ENCODE assay signal across 34 mouse cellular contexts in the genomic region with DNA sequence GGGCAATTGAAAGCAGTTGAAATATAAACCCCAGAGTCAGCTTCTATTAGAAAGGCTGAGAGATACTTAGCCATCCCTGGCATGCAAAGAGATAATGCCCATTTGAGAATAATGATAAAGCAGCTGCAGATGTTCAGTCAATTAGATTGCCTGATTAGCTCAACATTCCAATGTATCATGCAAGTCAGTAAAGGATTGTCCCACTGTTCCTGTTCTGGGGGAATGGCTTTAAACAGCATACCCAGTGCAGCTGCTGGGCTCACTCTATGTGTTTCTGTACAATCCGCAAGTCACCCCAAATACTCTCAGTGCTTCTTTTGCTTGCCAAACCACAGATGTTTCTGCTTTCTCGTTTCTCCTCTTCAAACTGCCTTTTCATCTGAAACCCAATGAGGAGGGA. TPM values are rescaled to one million over a fixed set of nuclear protein-coding genes. Genes with fewer than 3 reads are reported as not detected.
DNase-seq lines count a peak whose midpoint lies in the region; ATAC-seq and TF ChIP-seq lines count a peak whose summit lies in the region.
"Had no signal": no experiment of that assay in that cellular context is flagged by ENCODE, and none has a peak within 500 bp of the region (broad histone marks: within the 10 kb centered on the region; RNA-seq: fewer than 3 reads in every experiment).

No protein-coding gene starts in this region.

- H3K4me2 ChIP-seq in forebrain, postnatal 0 days (ENCODE audit: low read depth) = no peak overlapping the region
- H3K4me2 ChIP-seq in forebrain, embryonic 15.5 days (replicated peaks) = no peak overlapping the region
- no peak overlapping the region for H3K4me2 ChIP-seq in midbrain, postnatal 0 days (ENCODE audit: low read depth, low read length, poor library complexity, severe bottlenecking)
- H3K4me2 ChIP-seq: embryonic facial prominence, embryonic 12.5 days; heart, embryonic 12.5 days; intestine, embryonic 15.5 days; liver, embryonic 12.5 days; midbrain, embryonic 13.5 days had no signal

- H3K4me1 ChIP-seq in forebrain, postnatal 0 days (ENCODE audit: insufficient read depth) = no peaks in the 10 kb centered on the region
- H3K4me1 ChIP-seq in forebrain, embryonic 15.5 days = no peaks in the 10 kb centered on the region
- no peaks in the 10 kb centered on the region for H3K4me1 ChIP-seq in midbrain, postnatal 0 days (ENCODE audit: insufficient read depth, low read length)
- H3K4me1 ChIP-seq in midbrain, embryonic 10.5 days = 0 out of 2 replicates have a peak, but pooled peaks cover 4% of the 10 kb centered on the region
- H3K4me1 ChIP-seq: embryonic facial prominence, embryonic 12.5 days; heart, embryonic 12.5 days; intestine, embryonic 15.5 days; liver, embryonic 12.5 days; megakaryocyte, embryonic 14.5 days; midbrain, embryonic 13.5 days had no signal

- H3K27me3 ChIP-seq in forebrain, postnatal 0 days (ENCODE audit: insufficient read depth, low read length) = no peaks in the 10 kb centered on the region
- no peaks in the 10 kb centered on the region for H3K27me3 ChIP-seq in forebrain, embryonic 15.5 days
- no peaks in the 10 kb centered on the region for H3K27me3 ChIP-seq in midbrain, postnatal 0 days (ENCODE audit: insufficient read depth, low read length)
- H3K27me3 ChIP-seq in midbrain, embryonic 10.5 days (ENCODE audit: low read depth, poor library complexity, severe bottlenecking) = no peaks in the 10 kb centered on the region
- H3K27me3 ChIP-seq: embryonic facial prominence, embryonic 12.5 days; heart, embryonic 12.5 days; intestine, embryonic 15.5 days; liver, embryonic 12.5 days; megakaryocyte, embryonic 14.5 days; midbrain, embryonic 13.5 days had no signal

- peak; percentile 78 for ATAC-seq in forebrain, postnatal 0 days
- no peak for ATAC-seq in forebrain, embryonic 15.5 days (replicated peaks)
- ATAC-seq in midbrain, postnatal 0 days (ENCODE audit: low FRiP score) = no peak
- ATAC-seq: hindbrain, embryonic 16.5 days; intestine, embryonic 15.5 days; liver, embryonic 12.5 days; liver, postnatal 0 days; midbrain, embryonic 13.5 days had no signal

- DNase-seq in forebrain, postnatal 0 days = peak; percentile 22
- peak; percentile 18 for DNase-seq in midbrain, postnatal 0 days (ENCODE audit: low spot score)
- no peak for DNase-seq in midbrain, embryonic 10.5 days (ENCODE audit: low spot score)
- peak; percentile 46 for DNase-seq in brain, adult 2 months (ENCODE audit: low read depth, low spot score)
- peak; percentile 22 for DNase-seq in telencephalon, adult 2 months (ENCODE audit: low read depth, low spot score)
- no peak for DNase-seq in lung, postnatal 4 days
- DNase-seq: adrenal gland, postnatal 36 days; cerebellum, adult 11 months; cerebellum, adult 9-10 months; cerebellum, postnatal 36 days; gastrocnemius, adult 2 months; gastrocnemius, postnatal 36 days; heart, adult 2 months; heart, postnatal 4 days; kidney, adult 2 months; kidney, postnatal 36 days; layer of hippocampus, postnatal 36 days; left cerebral cortex, postnatal 4 days; liver, postnatal 0 days; lung, postnatal 36 days; spleen, adult 18-20 months; thymus, adult 2 months; thymus, postnatal 36 days had no signal

- H3K9ac ChIP-seq in forebrain, postnatal 0 days = no peak overlapping the region
- H3K9ac ChIP-seq in forebrain, embryonic 15.5 days (replicated peaks) = no peak overlapping the region
- no peak overlapping the region for H3K9ac ChIP-seq in midbrain, postnatal 0 days (replicated peaks; ENCODE audit: low read length, poor library complexity, severe bottlenecking)
- H3K9ac ChIP-seq: embryonic facial prominence, embryonic 12.5 days; heart, embryonic 12.5 days; intestine, embryonic 15.5 days; liver, embryonic 12.5 days; liver, postnatal 0 days; midbrain, embryonic 13.5 days had no signal

- no peak for TF ChIP-seq CTCF in forebrain, postnatal 0 days (IDR thresholded peaks at IDR 0.05; ENCODE audit: low read depth)
- no peak for TF ChIP-seq CTCF in midbrain, postnatal 0 days (IDR thresholded peaks at IDR 0.05)

- 60% methylated on average over 2 of the region's 2 CpGs for WGBS in forebrain, postnatal 0 days
- WGBS in forebrain, embryonic 15.5 days = 69% methylated on average over 2 of the region's 2 CpGs
- 84% methylated on average over 2 of the region's 2 CpGs for WGBS in midbrain, postnatal 0 days
- 90% methylated on average over 2 of the region's 2 CpGs for WGBS in midbrain, embryonic 10.5 days

- no peaks in the 10 kb centered on the region for H3K9me3 ChIP-seq in forebrain, postnatal 0 days (ENCODE audit: low read length)
- H3K9me3 ChIP-seq in forebrain, embryonic 15.5 days = no peaks in the 10 kb centered on the region
- no peaks in the 10 kb centered on the region for H3K9me3 ChIP-seq in midbrain, postnatal 0 days (ENCODE audit: low read length)
- H3K9me3 ChIP-seq in midbrain, embryonic 10.5 days (replicated peaks) = no peaks in the 10 kb centered on the region
- H3K9me3 ChIP-seq: embryonic facial prominence, embryonic 12.5 days; forebrain, embryonic 10.5 days; heart, embryonic 12.5 days; intestine, embryonic 15.5 days; liver, embryonic 12.5 days; megakaryocyte, embryonic 14.5 days; midbrain, embryonic 13.5 days had no signal

- no peak overlapping the region for H3K27ac ChIP-seq in forebrain, postnatal 0 days (ENCODE audit: low read depth, low read length)
- no peak overlapping the region for H3K27ac ChIP-seq in forebrain, embryonic 15.5 days (replicated peaks)
- no peak overlapping the region for H3K27ac ChIP-seq in midbrain, postnatal 0 days (ENCODE audit: low read depth, low read length)
- no peak overlapping the region for H3K27ac ChIP-seq in midbrain, embryonic 10.5 days (replicated peaks)
- H3K27ac ChIP-seq: embryonic facial prominence, embryonic 12.5 days; forebrain, embryonic 10.5 days; gastrocnemius, adult 2 months; heart, adult 2 months; intestine, embryonic 15.5 days; liver, embryonic 12.5 days; midbrain, embryonic 13.5 days; stomach, postnatal 0 days had no signal

- no peak overlapping the region for H3K4me3 ChIP-seq in forebrain, postnatal 0 days (ENCODE audit: low read depth, low read length)
- H3K4me3 ChIP-seq in forebrain, embryonic 15.5 days = no peak overlapping the region
- H3K4me3 ChIP-seq in midbrain, postnatal 0 days (ENCODE audit: low read depth, low read length) = no peak overlapping the region
- H3K4me3 ChIP-seq in midbrain, embryonic 10.5 days = no peak overlapping the region
- H3K4me3 ChIP-seq: embryonic facial prominence, embryonic 12.5 days; forebrain, embryonic 10.5 days; gastrocnemius, adult 2 months; heart, adult 2 months; heart, embryonic 12.5 days; intestine, embryonic 15.5 days; liver, embryonic 12.5 days; megakaryocyte, embryonic 14.5 days; midbrain, embryonic 13.5 days had no signal

- no peaks in the 10 kb centered on the region for H3K36me3 ChIP-seq in forebrain, postnatal 0 days (ENCODE audit: insufficient read depth)
- H3K36me3 ChIP-seq in forebrain, embryonic 15.5 days = no peaks in the 10 kb centered on the region
- H3K36me3 ChIP-seq in midbrain, postnatal 0 days (ENCODE audit: insufficient read depth, low read length) = no peaks in the 10 kb centered on the region
- no peaks in the 10 kb centered on the region for H3K36me3 ChIP-seq in midbrain, embryonic 10.5 days
- H3K36me3 ChIP-seq: embryonic facial prominence, embryonic 12.5 days; forebrain, embryonic 10.5 days; heart, embryonic 12.5 days; intestine, embryonic 15.5 days; liver, embryonic 12.5 days; midbrain, embryonic 13.5 days had no signal

RNA-seq across cellular contexts. Expression of a gene that starts 57.7 kb away (rescaled TPM):
- 10.3 and 10.7 TPM in 2 replicates for total RNA-seq in forebrain, postnatal 0 days (2014; rRNA removed)
- 1.5 and 2.6 TPM in 2 replicates for polyA plus RNA-seq in forebrain, postnatal 0 days (2015; fragmentation: Nextera tagmentation; extraction: Ambion mirVana)
- 1.6 TPM in 2 replicates for polyA plus RNA-seq in forebrain, embryonic 15.5 days (2015; fragmentation: Nextera tagmentation; extraction: Ambion mirVana)
- total RNA-seq in midbrain, postnatal 0 days (2014; rRNA removed) = 8.8 and 10.7 TPM in 2 replicates
- polyA plus RNA-seq in midbrain, postnatal 0 days (2015; fragmentation: Nextera tagmentation; extraction: Ambion mirVana) = 2.9 and 3.0 TPM in 2 replicates
- polyA plus RNA-seq in midbrain, embryonic 10.5 days (2016; fragmentation: Nextera tagmentation; extraction: Ambion mirVana) = 0.47 and 0.53 TPM in 2 replicates
- total RNA-seq: gastrocnemius, adult 2 months; gastrocnemius, postnatal 36 days; heart, adult 2 months; monocyte, adult 5-6 weeks had no signal
- polyA plus RNA-seq: thymus, adult 2 months had no signal

Comparison
In these comparisons a context has a peak if more than half of its experiments do, and no peak if none do; other contexts are left out.
1. DNase-seq: peak in forebrain, postnatal 0 days (single experiment), midbrain, postnatal 0 days (single experiment), brain, adult 2 months (single experiment) and telencephalon, adult 2 months (single experiment); none in midbrain, embryonic 10.5 days (single experiment) and lung, postnatal 4 days (0 of 2).